Mouse (Mus musculus) liver, adult 2 months (tissue): Measurements from ENCODE around the gene Tprgl.

ENCODE experiments used
- CTCF ChIP-seq: fragments of 200-500 bp; IDR thresholded peaks from 2 replicates; pipeline ENCODE4 v1.5.1; 2011; ENCODE audit warnings: low read depth, low read length, control low read depth
- POLR2A ChIP-seq: fragments of 200-500 bp; IDR thresholded peaks from 2 replicates; pipeline ENCODE4 v1.6.1; 2011; ENCODE audit warnings: low read length, control low read depth; ENCODE audit not compliant: insufficient read depth; ENCODE audit errors: extremely low read depth

DNA sequence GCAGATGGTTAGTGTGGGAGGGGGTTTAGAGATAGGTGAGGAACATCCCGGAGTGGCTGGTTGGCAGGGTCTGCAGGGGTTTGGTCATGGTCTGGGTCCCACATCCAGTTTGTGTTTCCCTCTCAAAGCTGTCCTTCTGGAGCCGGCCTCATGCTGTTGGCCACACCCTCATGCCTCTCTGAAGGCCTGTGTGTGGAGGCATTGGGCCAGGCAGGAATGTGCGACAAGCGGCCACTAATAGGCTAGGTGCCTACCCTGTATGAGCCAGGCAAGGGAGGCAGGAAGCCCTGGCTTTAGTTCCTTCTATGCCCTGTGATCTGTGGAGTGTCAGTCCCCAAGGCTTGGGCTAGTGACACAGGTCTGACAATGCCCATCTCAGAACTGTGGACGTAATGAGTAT lies 24.5 kb upstream of the Tprgl start:
- TF ChIP-seq POLR2A (no peak), CTCF (no peak)
